In the genomic region with DNA sequence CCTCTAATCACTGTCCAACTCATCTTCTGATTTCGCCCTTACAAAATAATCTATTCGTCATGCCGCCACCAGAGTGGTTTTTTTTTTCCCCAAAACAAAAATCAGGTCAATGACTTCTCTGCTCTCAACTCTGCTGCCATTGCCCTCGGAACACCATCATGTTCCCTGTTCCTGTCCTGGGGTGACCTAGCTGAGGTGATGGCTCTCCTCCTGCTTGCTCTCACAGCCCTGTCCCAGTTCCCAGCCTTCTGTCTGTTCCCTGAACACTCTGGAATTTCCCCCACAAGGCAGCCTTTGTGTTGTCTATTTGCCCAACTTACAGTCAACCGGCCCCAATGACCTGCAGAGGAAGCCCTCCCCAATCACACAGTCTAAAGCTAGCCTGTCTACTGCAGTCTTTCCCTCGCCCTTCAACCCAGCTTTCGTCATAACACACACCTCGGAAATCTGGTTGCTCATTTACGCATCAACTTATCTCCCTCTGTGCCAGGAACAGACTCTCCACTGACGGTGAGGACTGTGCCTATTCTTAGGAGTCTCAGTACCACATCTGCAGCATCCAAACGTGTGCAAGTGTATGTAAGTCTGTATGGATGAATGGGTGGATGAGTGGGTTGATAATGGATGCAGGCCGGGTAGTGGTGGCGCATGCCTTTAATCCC, we compare ENCODE assay signal across 23 mouse cellular contexts. TPM values are rescaled to one million over a fixed set of nuclear protein-coding genes. Genes with fewer than 3 reads are reported as not detected.
DNase-seq lines count a peak whose midpoint lies in the region; ATAC-seq and TF ChIP-seq lines count a peak whose summit lies in the region.
"Had no signal": no experiment of that assay in that cellular context is flagged by ENCODE, and none has a peak within 500 bp of the region (broad histone marks: within the 10 kb centered on the region; RNA-seq: fewer than 3 reads in every experiment).

No protein-coding gene starts in this region.

- 48% methylated on average over 13 of the region's 13 CpGs for WGBS in liver, adult 2 months
- 76% methylated on average over 13 of the region's 13 CpGs for WGBS in liver, embryonic 11.5 days
- whole genome bisulfite sequencing in olfactory bulb, adult 2 months: 61% methylated on average over 13 of the region's 13 CpGs

- no peaks in the 10 kb centered on the region for H3K79me2 ChIP-seq in liver, adult 2 months (ENCODE audit: control insufficient read depth, insufficient read depth, low read length)

- H3K27me3 ChIP-seq in liver, adult 2 months (ENCODE audit: control insufficient read depth, insufficient read depth, low read length): no peaks in the 10 kb centered on the region
- H3K27me3 ChIP-seq in liver, embryonic 11.5 days (replicated peaks; ENCODE audit: control insufficient read depth, insufficient read depth, low read length): no peaks in the 10 kb centered on the region
- H3K27me3 ChIP-seq: CH12.LX; embryonic facial prominence, embryonic 15.5 days; intestine, embryonic 15.5 days had no signal

- peak; percentile 14 for DNase-seq in cerebellum, adult 9-10 months
- DNase-seq in cerebellum, postnatal 10 days: no peak
- peak; percentile 87 for DNase-seq in liver, adult 2 months (ENCODE audit: extremely low read depth, low read depth, low spot score)
- no peak for DNase-seq in liver, embryonic 11.5 days (ENCODE audit: low spot score)
- peak; percentile 16 for DNase-seq in Muller cell, postnatal 12 days (ENCODE audit: inconsistent ontology term)
- DNase-seq: adrenal gland, adult 2 months; adrenal gland, postnatal 25 days; cerebellum, adult 8-10 months; embryo, embryonic 11 days; gastrocnemius, postnatal 10 days; heart, adult 18-20 months; heart, postnatal 10 days; heart, postnatal 4 days had no signal

- no peak for TF ChIP-seq POLR2A in liver, adult 2 months (IDR thresholded peaks at IDR 0.05; ENCODE audit: extremely low read depth, insufficient read depth, low read length)
- no peak for TF ChIP-seq POLR2A in olfactory bulb, adult 2 months (IDR thresholded peaks at IDR 0.05; ENCODE audit: insufficient read depth, low read depth, low read length)

- ATAC-seq in liver, embryonic 11.5 days (replicated peaks; ENCODE audit: low FRiP score): no peak
- ATAC-seq: forebrain, embryonic 14.5 days; intestine, embryonic 15.5 days had no signal

- no peak overlapping the region for H3K9ac ChIP-seq in liver, adult 2 months (ENCODE audit: low read depth, low read length)
- no peak overlapping the region for H3K9ac ChIP-seq in liver, embryonic 11.5 days (ENCODE audit: low read depth, low read length)
- H3K9ac ChIP-seq: embryonic facial prominence, embryonic 15.5 days; hindbrain, embryonic 14.5 days; intestine, embryonic 15.5 days had no signal

- no peaks in the 10 kb centered on the region for H3K9me3 ChIP-seq in liver, embryonic 11.5 days (ENCODE audit: control insufficient read depth, low read length)
- H3K9me3 ChIP-seq: embryonic facial prominence, embryonic 15.5 days; forebrain, embryonic 10.5 days; heart, embryonic 10.5 days; intestine, embryonic 15.5 days had no signal

- no peak overlapping the region for H3K4me2 ChIP-seq in liver, embryonic 11.5 days
- H3K4me2 ChIP-seq: embryonic facial prominence, embryonic 15.5 days; hindbrain, embryonic 14.5 days; intestine, embryonic 15.5 days had no signal

- no peaks in the 10 kb centered on the region for H3K36me3 ChIP-seq in liver, adult 2 months (ENCODE audit: control insufficient read depth, insufficient read depth, low read length)
- H3K36me3 ChIP-seq in liver, embryonic 11.5 days (ENCODE audit: control insufficient read depth, insufficient read depth, low read length): no peaks in the 10 kb centered on the region
- H3K36me3 ChIP-seq: embryonic facial prominence, embryonic 15.5 days; forebrain, embryonic 10.5 days; heart, embryonic 10.5 days; intestine, embryonic 15.5 days had no signal

- no peak for TF ChIP-seq CTCF in liver, adult 2 months (IDR thresholded peaks at IDR 0.05; ENCODE audit: low read depth, low read length)
- no peak for TF ChIP-seq CTCF in olfactory bulb, adult 2 months (IDR thresholded peaks at IDR 0.05; ENCODE audit: insufficient read depth, low read depth, low read length)

- H3K4me3 ChIP-seq in liver, adult 2 months (ENCODE audit: insufficient read depth, low read depth, low read length): no peak overlapping the region
- H3K4me3 ChIP-seq in liver, embryonic 11.5 days (ENCODE audit: low read depth, low read length): no peak overlapping the region
- H3K4me3 ChIP-seq in olfactory bulb, adult 2 months (ENCODE audit: insufficient read depth, low read depth, low read length): no peak overlapping the region
- H3K4me3 ChIP-seq: embryonic facial prominence, embryonic 15.5 days; erythroblast, embryonic 14.5 days; forebrain, embryonic 10.5 days; heart, embryonic 10.5 days; intestine, embryonic 15.5 days had no signal

- H3K4me1 ChIP-seq in liver, adult 2 months (ENCODE audit: control insufficient read depth, insufficient read depth, low read length): no peaks in the 10 kb centered on the region
- no peaks in the 10 kb centered on the region for H3K4me1 ChIP-seq in liver, embryonic 11.5 days (replicated peaks; ENCODE audit: control insufficient read depth, insufficient read depth, low read length)
- peaks cover 4% of the 10 kb centered on the region; the same call in 1 of the 2 replicates for H3K4me1 ChIP-seq in olfactory bulb, adult 2 months (ENCODE audit: control insufficient read depth, insufficient read depth, low read length)
- H3K4me1 ChIP-seq: embryonic facial prominence, embryonic 15.5 days; intestine, embryonic 15.5 days had no signal

- H3K27ac ChIP-seq in liver, adult 2 months (replicated peaks; ENCODE audit: insufficient read depth, low read depth, low read length): no peak overlapping the region
- no peak overlapping the region for H3K27ac ChIP-seq in liver, embryonic 11.5 days (ENCODE audit: low read depth, low read length)
- 0 out of 2 replicates have a peak overlapping the region, but pooled peaks have one; percentile 38 for H3K27ac ChIP-seq in olfactory bulb, adult 2 months (ENCODE audit: insufficient read depth, low read depth, low read length)
- H3K27ac ChIP-seq: embryonic facial prominence, embryonic 15.5 days; heart, embryonic 10.5 days; hindbrain, embryonic 14.5 days; intestine, embryonic 15.5 days had no signal

RNA-seq across cellular contexts. Expression of a gene that starts 53.2 kb away (rescaled TPM):
- total RNA-seq in liver, adult 2 months (2014; rRNA removed): under 0.01 TPM in 1 of 2 replicates, not detected in the other
- 0.04 TPM in 1 of 2 replicates, not detected in the other for polyA plus RNA-seq in liver, adult 2 months (2012; rRNA removed)
- 0.01 and 0.06 TPM in 2 replicates for polyA plus RNA-seq in liver, embryonic 11.5 days (2014; fragmentation: Nextera tagmentation; extraction: Ambion mirVana)
- 45.0 TPM in 1 of 2 replicates, not detected in the other for polyA plus RNA-seq in olfactory bulb, adult 2 months (2012; ENCODE audit: insufficient read depth, insufficient read length, low replicate concordance, missing spikeins)
- total RNA-seq: CH12.LX; common myeloid progenitor, adult 5-6 weeks had no signal
- polyA plus RNA-seq: erythroblast, embryonic 14.5 days had no signal

Comparison
In these comparisons a context has a peak if more than half of its experiments do, and no peak if none do; other contexts are left out.
1. DNase-seq: peak in cerebellum, adult 9-10 months (single experiment), liver, adult 2 months (single experiment) and Muller cell, postnatal 12 days (single experiment); none in cerebellum, postnatal 10 days (0 of 2) and liver, embryonic 11.5 days (single experiment).